Mouse (Mus musculus): ENCODE results near the gene Stard5. TPM values are rescaled to one million over a fixed set of nuclear protein-coding genes. Genes with fewer than 3 reads are reported as not detected.
A peak's percentile ranks its signal among the peaks of the same experiment; 100 is the strongest.

Stard5 gene
- polyA plus RNA-seq, 1 experiment from 2014 or later = 19.4 TPM

- Histone ChIP-seq H3K4me3 (ENCODE audit: low read length) (no peak overlapping the region), H3K27ac (ENCODE audit: low read depth, low read length) (no peak overlapping the region), H3K4me1 (ENCODE audit: control insufficient read depth, insufficient read depth, low read length) (no peaks in the 10 kb centered on the region), H3K27me3 (ENCODE audit: control insufficient read depth, insufficient read depth, low read length) (no peaks in the 10 kb centered on the region), H3K4me2 (replicated peaks; ENCODE audit: low read depth, low read length) (no peak overlapping the region), H3K36me3 (ENCODE audit: control insufficient read depth, insufficient read depth, low read length) (no peaks in the 10 kb centered on the region), H3K9ac (ENCODE audit: low read depth, low read length) (no peak overlapping the region), H3K9me3 (ENCODE audit: control insufficient read depth, low read length) (no peaks in the 10 kb centered on the region)
- no peak for ATAC-seq (ENCODE audit: low FRiP score, low TSS enrichment)
- 97% methylated on average over 4 of the region's 4 CpGs for WGBS
These were observed 21.9 kb upstream of the Stard5 start for GRCm38 (mm10) chr7:83609891-83610290.

DNA sequence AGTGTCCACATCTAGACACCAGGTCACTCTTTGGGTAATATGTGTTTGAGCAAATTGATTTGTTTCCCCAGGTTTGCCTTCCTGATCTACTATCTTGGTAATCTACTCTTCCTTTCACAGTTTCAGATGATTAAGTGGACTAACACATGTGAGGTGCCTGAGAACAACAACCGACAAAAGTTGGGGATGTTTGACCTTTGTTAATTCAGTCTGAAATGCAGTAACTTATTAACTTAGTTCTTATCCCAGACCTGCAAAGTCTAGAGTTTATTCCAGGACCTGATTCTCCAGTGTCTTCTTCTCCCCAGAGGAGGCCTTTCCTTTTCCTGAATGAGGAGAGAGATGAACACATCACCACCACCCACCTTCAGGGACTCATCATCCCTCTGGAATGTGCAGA lies 19.9 kb upstream of the Stard5 start:
- Histone ChIP-seq H3K27ac (ENCODE audit: low read depth, low read length) (no peak overlapping the region), H3K4me3 (ENCODE audit: low read length) (no peak overlapping the region), H3K4me2 (replicated peaks; ENCODE audit: low read depth, low read length) (no peak overlapping the region), H3K4me1 (ENCODE audit: control insufficient read depth, insufficient read depth, low read length) (no peaks in the 10 kb centered on the region; the same call in 1 of the 2 replicates), H3K9ac (ENCODE audit: low read depth, low read length) (no peak overlapping the region), H3K36me3 (ENCODE audit: control insufficient read depth, insufficient read depth, low read length) (no peaks in the 10 kb centered on the region), H3K27me3 (ENCODE audit: control insufficient read depth, insufficient read depth, low read length) (no peaks in the 10 kb centered on the region), H3K9me3 (ENCODE audit: control insufficient read depth, low read length) (no peaks in the 10 kb centered on the region)
- 64% methylated on average over 1 of the region's 1 CpGs for WGBS
- ATAC-seq (ENCODE audit: low FRiP score, low TSS enrichment) = no peak

GRCm38 (mm10) chr7:83615272-83615671 lies 16.5 kb upstream of the Stard5 start:
- ATAC-seq (ENCODE audit: low FRiP score, low TSS enrichment) = no peak
- Histone ChIP-seq H3K4me3 (ENCODE audit: low read length) (no peak overlapping the region), H3K36me3 (ENCODE audit: control insufficient read depth, insufficient read depth, low read length) (no peaks in the 10 kb centered on the region), H3K4me2 (replicated peaks; ENCODE audit: low read depth, low read length) (no peak overlapping the region), H3K9ac (ENCODE audit: low read depth, low read length) (no peak overlapping the region), H3K4me1 (ENCODE audit: control insufficient read depth, insufficient read depth, low read length) (no peaks in the 10 kb centered on the region; the same call in none of the 2 replicates), H3K27me3 (ENCODE audit: control insufficient read depth, insufficient read depth, low read length) (no peaks in the 10 kb centered on the region), H3K27ac (ENCODE audit: low read depth, low read length) (no peak overlapping the region), H3K9me3 (ENCODE audit: control insufficient read depth, low read length) (no peaks in the 10 kb centered on the region)
- 92% methylated on average over 3 of the region's 3 CpGs for WGBS

GRCm38 (mm10) chr7:83615815-83616214 lies 15.9 kb upstream of the Stard5 start:
- Histone ChIP-seq H3K9ac (ENCODE audit: low read depth, low read length) (no peak overlapping the region), H3K36me3 (ENCODE audit: control insufficient read depth, insufficient read depth, low read length) (no peaks in the 10 kb centered on the region), H3K4me1 (ENCODE audit: control insufficient read depth, insufficient read depth, low read length) (no peaks in the 10 kb centered on the region; the same call in none of the 2 replicates), H3K4me3 (ENCODE audit: low read length) (no peak overlapping the region), H3K27ac (ENCODE audit: low read depth, low read length) (no peak overlapping the region), H3K9me3 (ENCODE audit: control insufficient read depth, low read length) (no peaks in the 10 kb centered on the region), H3K4me2 (replicated peaks; ENCODE audit: low read depth, low read length) (no peak overlapping the region), H3K27me3 (ENCODE audit: control insufficient read depth, insufficient read depth, low read length) (no peaks in the 10 kb centered on the region)
- WGBS = 84% methylated on average over 8 of the region's 8 CpGs
- no peak for ATAC-seq (ENCODE audit: low FRiP score, low TSS enrichment)

GRCm38 (mm10) chr7:83616268-83616667 lies 15.5 kb upstream of the Stard5 start:
- H3K4me3 ChIP-seq (ENCODE audit: low read length) = no peak overlapping the region
- H3K36me3 ChIP-seq (ENCODE audit: control insufficient read depth, insufficient read depth, low read length) = no peaks in the 10 kb centered on the region
- H3K27me3 ChIP-seq (ENCODE audit: control insufficient read depth, insufficient read depth, low read length) = no peaks in the 10 kb centered on the region
- 0 out of 2 replicates have a peak overlapping the region, but pooled peaks have one; percentile 4 for H3K27ac ChIP-seq (ENCODE audit: low read depth, low read length)
- H3K9ac ChIP-seq (ENCODE audit: low read depth, low read length) = no peak overlapping the region
- H3K4me1 ChIP-seq (ENCODE audit: control insufficient read depth, insufficient read depth, low read length) = no peaks in the 10 kb centered on the region; the same call in none of the 2 replicates
- no peak overlapping the region for H3K4me2 ChIP-seq (replicated peaks; ENCODE audit: low read depth, low read length)
- no peaks in the 10 kb centered on the region for H3K9me3 ChIP-seq (ENCODE audit: control insufficient read depth, low read length)
- ATAC-seq (ENCODE audit: low FRiP score, low TSS enrichment) = no peak
- WGBS = 73% methylated on average over 3 of the region's 3 CpGs

DNA sequence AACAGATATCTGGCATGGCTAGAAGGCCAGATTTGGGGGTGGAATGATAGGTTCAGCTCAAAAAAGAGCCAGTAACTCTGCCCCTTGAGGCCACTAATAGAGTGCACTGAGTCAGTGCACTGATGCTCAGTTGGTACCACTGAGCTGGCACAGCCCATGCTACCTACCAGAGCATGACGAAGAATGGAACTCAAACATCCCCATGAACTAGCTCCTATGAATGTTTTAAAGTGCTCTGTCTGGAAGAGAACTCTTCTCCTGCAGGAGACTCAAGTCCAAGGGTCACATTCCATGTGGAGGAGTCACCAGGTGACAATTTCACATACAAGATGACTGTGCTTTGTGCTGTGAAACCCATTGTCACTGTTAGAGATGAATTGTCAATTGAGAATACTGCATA lies 13.1 kb upstream of the Stard5 start:
- Histone ChIP-seq H3K36me3 (ENCODE audit: control insufficient read depth, insufficient read depth, low read length) (no peaks in the 10 kb centered on the region), H3K4me3 (ENCODE audit: low read length) (no peak overlapping the region), H3K4me2 (replicated peaks; ENCODE audit: low read depth, low read length) (no peak overlapping the region), H3K27me3 (ENCODE audit: control insufficient read depth, insufficient read depth, low read length) (no peaks in the 10 kb centered on the region), H3K27ac (ENCODE audit: low read depth, low read length) (no peak overlapping the region), H3K9ac (ENCODE audit: low read depth, low read length) (no peak overlapping the region), H3K4me1 (ENCODE audit: control insufficient read depth, insufficient read depth, low read length) (no peaks in the 10 kb centered on the region; the same call in none of the 2 replicates), H3K9me3 (ENCODE audit: control insufficient read depth, low read length) (no peaks in the 10 kb centered on the region)
- 92% methylated on average over 1 of the region's 1 CpGs for WGBS
- ATAC-seq (ENCODE audit: low FRiP score, low TSS enrichment) = no peak

DNA sequence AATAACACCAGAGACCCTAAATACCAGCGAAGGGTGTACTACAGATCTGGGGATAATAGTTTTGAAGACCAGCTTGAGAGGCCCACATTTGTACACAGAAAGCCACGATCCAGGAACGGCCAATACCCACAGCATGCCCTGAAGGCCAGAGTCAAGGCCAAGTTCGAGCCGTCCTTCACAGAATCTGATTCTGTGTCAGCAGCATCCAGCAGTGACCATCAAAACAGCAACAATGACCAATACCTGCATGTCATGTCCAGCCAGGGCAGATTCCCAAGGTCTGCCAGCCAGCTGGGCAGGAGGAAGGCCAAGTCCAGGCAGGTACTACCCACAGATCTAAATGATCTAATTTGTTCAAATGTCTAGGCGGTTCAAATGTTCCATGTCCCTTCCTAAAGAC lies 9.2 kb upstream of the Stard5 start:
- Histone ChIP-seq H3K36me3 (ENCODE audit: control insufficient read depth, insufficient read depth, low read length) (no peaks in the 10 kb centered on the region), H3K4me1 (ENCODE audit: control insufficient read depth, insufficient read depth, low read length) (no peaks in the 10 kb centered on the region), H3K4me3 (ENCODE audit: low read length) (no peak overlapping the region), H3K9ac (ENCODE audit: low read depth, low read length) (no peak overlapping the region), H3K4me2 (replicated peaks; ENCODE audit: low read depth, low read length) (no peak overlapping the region), H3K27me3 (ENCODE audit: control insufficient read depth, insufficient read depth, low read length) (no peaks in the 10 kb centered on the region), H3K9me3 (ENCODE audit: control insufficient read depth, low read length) (no peaks in the 10 kb centered on the region), H3K27ac (ENCODE audit: low read depth, low read length) (no peak overlapping the region)
- no peak for ATAC-seq (ENCODE audit: low FRiP score, low TSS enrichment)
- 89% methylated on average over 6 of the region's 6 CpGs for WGBS

GRCm38 (mm10) chr7:83624065-83624464 lies 7.7 kb upstream of the Stard5 start:
- H3K4me2 ChIP-seq (replicated peaks; ENCODE audit: low read depth, low read length) = no peak overlapping the region
- H3K4me3 ChIP-seq (ENCODE audit: low read length) = no peak overlapping the region
- no peaks in the 10 kb centered on the region for H3K36me3 ChIP-seq (ENCODE audit: control insufficient read depth, insufficient read depth, low read length)
- no peak overlapping the region for H3K27ac ChIP-seq (ENCODE audit: low read depth, low read length)
- no peaks in the 10 kb centered on the region for H3K27me3 ChIP-seq (ENCODE audit: control insufficient read depth, insufficient read depth, low read length)
- no peak for ATAC-seq (ENCODE audit: low FRiP score, low TSS enrichment)
- H3K9me3 ChIP-seq (ENCODE audit: control insufficient read depth, low read length) = no peaks in the 10 kb centered on the region
- 82% methylated on average over 1 of the region's 1 CpGs for WGBS
- H3K4me1 ChIP-seq (ENCODE audit: control insufficient read depth, insufficient read depth, low read length) = no peaks in the 10 kb centered on the region
- no peak overlapping the region for H3K9ac ChIP-seq (ENCODE audit: low read depth, low read length)

GRCm38 (mm10) chr7:83626557-83627257 lies 5.1 kb upstream of the Stard5 start:
- 52% methylated on average over 8 of the region's 8 CpGs for WGBS
- Histone ChIP-seq H3K4me3 (ENCODE audit: low read length) (no peak overlapping the region), H3K4me1 (ENCODE audit: control insufficient read depth, insufficient read depth, low read length) (no peaks in the 10 kb centered on the region), H3K9me3 (ENCODE audit: control insufficient read depth, low read length) (no peaks in the 10 kb centered on the region), H3K36me3 (ENCODE audit: control insufficient read depth, insufficient read depth, low read length) (no peaks in the 10 kb centered on the region), H3K9ac (ENCODE audit: low read depth, low read length) (no peak overlapping the region), H3K27ac (ENCODE audit: low read depth, low read length) (no peak overlapping the region), H3K27me3 (ENCODE audit: control insufficient read depth, insufficient read depth, low read length) (no peaks in the 10 kb centered on the region), H3K4me2 (replicated peaks; ENCODE audit: low read depth, low read length) (no peak overlapping the region)
- ATAC-seq (ENCODE audit: low FRiP score, low TSS enrichment) = no peak

Data from kidney, embryonic 14.5 days (tissue).